Mouse (Mus musculus) kidney, postnatal 25 days (tissue): Measurements from ENCODE around the gene A730061H03Rik.

Experiments
- DNase-seq, 2 experiments: peaks; one replicate each; pipeline ENCODE4 v3.0.0; 2021; ENCODE audit warnings: mixed read lengths in 2 of 2

Gene A730061H03Rik

GRCm38 (mm10) chr14:55544334-55544733 is 15.9 kb downstream of the A730061H03Rik start:
- no peak for DNase-seq

GRCm38 (mm10) chr14:55542268-55542667 is 17.9 kb downstream of the A730061H03Rik start:
- no peak for DNase-seq

- DNase-seq = peak; percentile 86 to 88
Measured at GRCm38 (mm10) chr14:55540787-55541321, 19.4 kb downstream of the A730061H03Rik start.

- DNase-seq = peak; percentile 90 to 96
Measured at GRCm38 (mm10) chr14:55540067-55540786, 20.0 kb downstream of the A730061H03Rik start, which contains the start of gene Pck2. Gene Pck2 (plus strand): TSS chr14:55540266.

- peak; percentile 61 to 75 for DNase-seq
Measured at GRCm38 (mm10) chr14:55536116-55536745, 24.0 kb downstream of the A730061H03Rik start.

GRCm38 (mm10) chr14:55527940-55528339 is 32.3 kb downstream of the A730061H03Rik start:
- peak; percentile 50 to 63 for DNase-seq

GRCm38 (mm10) chr14:55526674-55527073 is 33.5 kb downstream of the A730061H03Rik start:
- no peak for DNase-seq

- no peak for DNase-seq
Measured at GRCm38 (mm10) chr14:55524785-55525184, 35.4 kb downstream of the A730061H03Rik start, which contains the start of gene Nrl. Gene Nrl (minus strand): TSS chr14:55524981.

- DNase-seq = no peak
Measured at GRCm38 (mm10) chr14:55524062-55524461, 36.1 kb downstream of the A730061H03Rik start.

- DNase-seq = peak in 1 of 2 experiments; percentile 14
Measured at GRCm38 (mm10) chr14:55520451-55521361, 39.5 kb downstream of the A730061H03Rik start.

GRCm38 (mm10) chr14:55519604-55520003 is 40.6 kb downstream of the A730061H03Rik start:
- no peak for DNase-seq

GRCm38 (mm10) chr14:55518897-55519296 is 41.3 kb downstream of the A730061H03Rik start:
- DNase-seq = no peak

- no peak for DNase-seq
Measured at GRCm38 (mm10) chr14:55515846-55516245, 44.4 kb downstream of the A730061H03Rik start.

- no peak for DNase-seq
Measured at GRCm38 (mm10) chr14:55513927-55514326, 46.3 kb downstream of the A730061H03Rik start.

- DNase-seq = no peak
Measured at GRCm38 (mm10) chr14:55511037-55511436, 49.2 kb downstream of the A730061H03Rik start.

GRCm38 (mm10) chr14:55510125-55510731 is 50.0 kb downstream of the A730061H03Rik start, which contains the start of gene Cpne6:
Gene Cpne6 (plus strand): TSS chr14:55510445.
- DNase-seq = no peak
